Mouse (Mus musculus): ENCODE data around the gene Trim21.

The Trim21 gene

GRCm38 (mm10) chr7:102564999-102565997, at the start of gene Trim21:
TSS of gene Trim21 (minus strand) at chr7:102565486.
- peak; percentile 80 for DNase-seq (ENCODE audit: extremely low spot score)

- DNase-seq (ENCODE audit: extremely low spot score): no peak
Observed at GRCm38 (mm10) chr7:102597378-102598031, 32.2 kb upstream of the Trim21 start, which contains the start of gene Olfr552. TSS of gene Olfr552 (plus strand) at chr7:102597770.

- DNase-seq (ENCODE audit: extremely low spot score): no peak
Observed at GRCm38 (mm10) chr7:102591786-102592185, 26.5 kb upstream of the Trim21 start, which contains the start of gene Olfr551. TSS of gene Olfr551 (minus strand) at chr7:102591886.

GRCm38 (mm10) chr7:102575998-102576397, 10.7 kb upstream of the Trim21 start:
- DNase-seq (ENCODE audit: extremely low spot score): no peak

GRCm38 (mm10) chr7:102573174-102573830, 8.0 kb upstream of the Trim21 start:
- no peak for DNase-seq (ENCODE audit: extremely low spot score)

- no peak for DNase-seq (ENCODE audit: extremely low spot score)
Observed at GRCm38 (mm10) chr7:102571142-102571541, 5.9 kb upstream of the Trim21 start, which contains the start of gene Olfr550. TSS of gene Olfr550 (plus strand) at chr7:102571442.

- DNase-seq (ENCODE audit: extremely low spot score): no peak
Observed at GRCm38 (mm10) chr7:102566219-102566618, 933 bp upstream of the Trim21 start.

GRCm38 (mm10) chr7:102553279-102553678, 12.0 kb downstream of the Trim21 start:
- DNase-seq (ENCODE audit: extremely low spot score): no peak

- DNase-seq (ENCODE audit: extremely low spot score): no peak
Observed at GRCm38 (mm10) chr7:102549570-102549969, 15.7 kb downstream of the Trim21 start, which contains the start of gene Olfr549. TSS of gene Olfr549 (plus strand) at chr7:102549870.

GRCm38 (mm10) chr7:102541251-102541650, 24.0 kb downstream of the Trim21 start:
- no peak for DNase-seq (ENCODE audit: extremely low spot score)

GRCm38 (mm10) chr7:102540596-102540995, 24.7 kb downstream of the Trim21 start, which contains the start of gene Olfr548-ps1:
TSS of gene Olfr548-ps1 (plus strand) at chr7:102540896.
- DNase-seq (ENCODE audit: extremely low spot score): no peak

GRCm38 (mm10) chr7:102534449-102534848, 30.8 kb downstream of the Trim21 start, which contains the start of gene Olfr547:
TSS of gene Olfr547 (plus strand) at chr7:102534749.
- no peak for DNase-seq (ENCODE audit: extremely low spot score)

GRCm38 (mm10) chr7:102529052-102529451, 36.2 kb downstream of the Trim21 start:
- DNase-seq (ENCODE audit: extremely low spot score): no peak

GRCm38 (mm10) chr7:102517051-102517335, 48.3 kb downstream of the Trim21 start:
- DNase-seq (ENCODE audit: extremely low spot score): no peak

GRCm38 (mm10) chr7:102516261-102517050, 48.8 kb downstream of the Trim21 start:
- DNase-seq (ENCODE audit: extremely low spot score): no peak

GRCm38 (mm10) chr7:102514144-102514543, 51.1 kb downstream of the Trim21 start:
- DNase-seq (ENCODE audit: extremely low spot score): no peak

- DNase-seq (ENCODE audit: extremely low spot score): peak; percentile 88
Observed at GRCm38 (mm10) chr7:102512814-102513435, 52.4 kb downstream of the Trim21 start.

GRCm38 (mm10) chr7:102511927-102512326, 53.4 kb downstream of the Trim21 start:
- no peak for DNase-seq (ENCODE audit: extremely low spot score)

GRCm38 (mm10) chr7:102509726-102510125, 55.6 kb downstream of the Trim21 start:
- DNase-seq (ENCODE audit: extremely low spot score): no peak

GRCm38 (mm10) chr7:102508666-102509065, 56.6 kb downstream of the Trim21 start:
- DNase-seq (ENCODE audit: extremely low spot score): no peak

GRCm38 (mm10) chr7:102508066-102508465, 57.2 kb downstream of the Trim21 start:
- no peak for DNase-seq (ENCODE audit: extremely low spot score)
